Mouse (Mus musculus) cerebellum, adult 2 months (tissue): ENCODE data around the gene Acap3.

Experiments
- CTCF ChIP-seq: fragments of 200-500 bp; IDR thresholded peaks from 2 replicates; pipeline ENCODE4 v1.5.1; 2011; ENCODE audit warnings: low read depth, mild to moderate bottlenecking, control low read depth, low read length, moderate library complexity, borderline replicate concordance; ENCODE audit not compliant: insufficient read depth
- POLR2A ChIP-seq: fragments of 200-500 bp; IDR thresholded peaks from 2 replicates; pipeline ENCODE4 v1.6.1; 2011; ENCODE audit warnings: low read length, control low read depth, borderline replicate concordance; ENCODE audit not compliant: insufficient read depth

- TF ChIP-seq CTCF: no peak
- no peak for TF ChIP-seq POLR2A
Observed at GRCm38 (mm10) chr4:155892438-155893211, 1.0 kb downstream of the Acap3 start.
